Mouse (Mus musculus): ENCODE measurements around the gene Atp6v0e. TPM values are rescaled to one million over a fixed set of nuclear protein-coding genes. Genes with fewer than 3 reads are reported as not detected.

Gene Atp6v0e
- 115 and 124 TPM in 2 replicates for polyA plus RNA-seq (2012; rRNA removed)

GRCm38 (mm10) chr17:26662978-26663683 lies at the start of gene Atp6v0e:
Atp6v0e (plus strand) TSS chr17:26663231.

GRCm38 (mm10) chr17:26715271-26715758 lies 52.3 kb downstream of the Atp6v0e start, which contains the start of gene Crebrf:
Crebrf (plus strand) TSS chr17:26715650.

Other genes with a start within 250 kb of the Atp6v0e start
- gene Neurl1b, start 248.4 kb upstream of the Atp6v0e start, polyA plus RNA-seq (2012; rRNA removed): 6.9 and 7.0 TPM in 2 replicates
- 156 and 178 TPM in 2 replicates for gene Ergic1, start 101.7 kb upstream of the Atp6v0e start, polyA plus RNA-seq (2012; rRNA removed)
- 49.6 and 56.7 TPM in 2 replicates for gene Dusp1, start 101.1 kb upstream of the Atp6v0e start, polyA plus RNA-seq (2012; rRNA removed)
- 8.7 and 9.2 TPM in 2 replicates for gene Crebrf, start 52.4 kb downstream of the Atp6v0e start, polyA plus RNA-seq (2012; rRNA removed)
- 41.7 and 46.5 TPM in 2 replicates for gene Bnip1, start 117.8 kb downstream of the Atp6v0e start, polyA plus RNA-seq (2012; rRNA removed)
- gene Nkx2-5, start 181.8 kb downstream of the Atp6v0e start, polyA plus RNA-seq (2012; rRNA removed): 0.08 TPM in 1 of 2 replicates, not detected in the other